In genomic region chr17:27175196-27175874, GRCm38 (mm10) we compare ENCODE assay signal across 12 mouse cellular contexts. TPM values are rescaled to one million over a fixed set of nuclear protein-coding genes. Genes with fewer than 3 reads are reported as not detected.
DNase-seq lines count a peak whose midpoint lies in the region; ATAC-seq and TF ChIP-seq lines count a peak whose summit lies in the region.
"Had no signal": no experiment of that assay in that cellular context is flagged by ENCODE, and none has a peak within 500 bp of the region (broad histone marks: within the 10 kb centered on the region; RNA-seq: fewer than 3 reads in every experiment).

No protein-coding gene starts in this region.

- WGBS in hindbrain, embryonic 11.5 days: 31% methylated on average over 14 of the region's 14 CpGs
- 37% methylated on average over 14 of the region's 14 CpGs for WGBS in midbrain, embryonic 12.5 days
- WGBS in stomach, postnatal 0 days: 37% methylated on average over 14 of the region's 14 CpGs

- no peak overlapping the region for H3K4me3 ChIP-seq in hindbrain, embryonic 11.5 days (ENCODE audit: low read depth, low read length)
- H3K4me3 ChIP-seq in midbrain, embryonic 12.5 days: no peak overlapping the region
- H3K4me3 ChIP-seq in stomach, postnatal 0 days (ENCODE audit: low read depth, low read length): no peak overlapping the region
- H3K4me3 ChIP-seq: gastrocnemius, adult 2 months had no signal

- peaks cover 5% of the 10 kb centered on the region; the same call in 1 of the 2 replicates for H3K4me1 ChIP-seq in hindbrain, embryonic 11.5 days (replicated peaks; ENCODE audit: control insufficient read depth, insufficient read depth, low read length)
- H3K4me1 ChIP-seq in midbrain, embryonic 12.5 days: peaks cover 14% of the 10 kb centered on the region
- no peaks in the 10 kb centered on the region for H3K4me1 ChIP-seq in stomach, postnatal 0 days (replicated peaks; ENCODE audit: control insufficient read depth, insufficient read depth)

- DNase-seq in kidney, postnatal 4 days: peak; percentile 37 to 49
- DNase-seq in kidney, adult 9 months: no peak
- peak; percentile 66 for DNase-seq in hindbrain, embryonic 11.5 days (ENCODE audit: low spot score)
- DNase-seq in stomach, postnatal 0 days (ENCODE audit: low spot score): no peak
- no peak for DNase-seq in urinary bladder, adult 18-20 months (ENCODE audit: low spot score in 2 of 2)
- DNase-seq in ovary, postnatal 36 days (ENCODE audit: low spot score): no peak
- DNase-seq: cerebellum, adult 2 months; gastrocnemius, adult 2 months; right cerebral cortex, adult 18-20 months; thymus, postnatal 25 days had no signal

- H3K27me3 ChIP-seq in hindbrain, embryonic 11.5 days (ENCODE audit: control insufficient read depth, insufficient read depth, low read length): no peaks in the 10 kb centered on the region
- no peaks in the 10 kb centered on the region for H3K27me3 ChIP-seq in midbrain, embryonic 12.5 days
- no peaks in the 10 kb centered on the region for H3K27me3 ChIP-seq in stomach, postnatal 0 days (ENCODE audit: control insufficient read depth, insufficient read depth, low read length)

- H3K36me3 ChIP-seq in hindbrain, embryonic 11.5 days (ENCODE audit: control insufficient read depth, insufficient read depth, low read length): no peaks in the 10 kb centered on the region
- no peaks in the 10 kb centered on the region for H3K36me3 ChIP-seq in midbrain, embryonic 12.5 days
- H3K36me3 ChIP-seq in stomach, postnatal 0 days (ENCODE audit: control insufficient read depth, insufficient read depth, low read length): no peaks in the 10 kb centered on the region

- ATAC-seq in hindbrain, embryonic 11.5 days (ENCODE audit: low FRiP score): peak; percentile 89
- peak; percentile 86 for ATAC-seq in midbrain, embryonic 12.5 days (ENCODE audit: low FRiP score, low read depth)
- no peak for ATAC-seq in stomach, postnatal 0 days (ENCODE audit: low FRiP score, low TSS enrichment)
- no peak for ATAC-seq in activated CD4-positive, CD25-positive, alpha-beta regulatory T cell, adult 4 months

- H3K9ac ChIP-seq in hindbrain, embryonic 11.5 days (ENCODE audit: low read depth, low read length): no peak overlapping the region
- H3K9ac ChIP-seq in midbrain, embryonic 12.5 days (replicated peaks): no peak overlapping the region
- 0 out of 2 replicates have a peak overlapping the region, but pooled peaks have one; percentile 27 for H3K9ac ChIP-seq in stomach, postnatal 0 days (ENCODE audit: low read length)

- TF ChIP-seq EP300 in stomach, postnatal 0 days (optimal IDR thresholded peaks at IDR 0.05): no peak

- TF ChIP-seq CTCF in stomach, postnatal 0 days (IDR thresholded peaks at IDR 0.05; ENCODE audit: low read depth): no peak

- no peaks in the 10 kb centered on the region for H3K9me3 ChIP-seq in hindbrain, embryonic 11.5 days (ENCODE audit: control insufficient read depth, low read length)
- no peaks in the 10 kb centered on the region for H3K9me3 ChIP-seq in midbrain, embryonic 12.5 days
- no peaks in the 10 kb centered on the region for H3K9me3 ChIP-seq in stomach, postnatal 0 days (ENCODE audit: control insufficient read depth, low read length)

- no peak overlapping the region for H3K4me2 ChIP-seq in hindbrain, embryonic 11.5 days (replicated peaks; ENCODE audit: low read depth, low read length)
- H3K4me2 ChIP-seq in midbrain, embryonic 12.5 days (replicated peaks): no peak overlapping the region
- H3K4me2 ChIP-seq in stomach, postnatal 0 days (replicated peaks; ENCODE audit: low read depth): no peak overlapping the region

- H3K27ac ChIP-seq in hindbrain, embryonic 11.5 days (ENCODE audit: low read depth, low read length): peak overlapping the region; percentile 51
- peak overlapping the region; percentile 63 for H3K27ac ChIP-seq in midbrain, embryonic 12.5 days (replicated peaks)
- H3K27ac ChIP-seq in stomach, postnatal 0 days (replicated peaks): no peak overlapping the region
- H3K27ac ChIP-seq: gastrocnemius, adult 2 months had no signal

RNA-seq across cellular contexts. Expression of gene Ip6k3, which starts 7.7 kb away (rescaled TPM):
- polyA plus RNA-seq in hindbrain, embryonic 11.5 days (2014; fragmentation: Nextera tagmentation; extraction: Ambion mirVana): 0.23 and 0.49 TPM in 2 replicates
- 0.16 and 0.51 TPM in 2 replicates for polyA plus RNA-seq in midbrain, embryonic 12.5 days (2016; fragmentation: Nextera tagmentation; extraction: Ambion mirVana)
- 0.13 and 0.16 TPM in 2 replicates for polyA plus RNA-seq in stomach, postnatal 0 days (2015; fragmentation: Nextera tagmentation; extraction: Ambion mirVana)
- not detected for polyA plus RNA-seq in activated CD4-positive, CD25-positive, alpha-beta regulatory T cell, adult 4 months (2017; shearing (Covaris generic))

RNA-seq across cellular contexts. Expression of gene Lemd2, which starts 28.9 kb away (rescaled TPM):
- polyA plus RNA-seq in hindbrain, embryonic 11.5 days (2014; fragmentation: Nextera tagmentation; extraction: Ambion mirVana): 12.4 and 16.5 TPM in 2 replicates
- polyA plus RNA-seq in midbrain, embryonic 12.5 days (2016; fragmentation: Nextera tagmentation; extraction: Ambion mirVana): 31.4 and 43.0 TPM in 2 replicates
- 9.6 and 9.9 TPM in 2 replicates for polyA plus RNA-seq in stomach, postnatal 0 days (2015; fragmentation: Nextera tagmentation; extraction: Ambion mirVana)
- 1 to 10 TPM; 5.7 to 9.7 TPM for polyA plus RNA-seq in activated CD4-positive, CD25-positive, alpha-beta regulatory T cell, adult 4 months (2017; shearing (Covaris generic))

RNA-seq across cellular contexts. Expression of gene Uqcc2, which starts 41.6 kb away (rescaled TPM):
- polyA plus RNA-seq in hindbrain, embryonic 11.5 days (2014; fragmentation: Nextera tagmentation; extraction: Ambion mirVana): 326 and 345 TPM in 2 replicates
- 302 and 331 TPM in 2 replicates for polyA plus RNA-seq in midbrain, embryonic 12.5 days (2016; fragmentation: Nextera tagmentation; extraction: Ambion mirVana)
- polyA plus RNA-seq in stomach, postnatal 0 days (2015; fragmentation: Nextera tagmentation; extraction: Ambion mirVana): 234 and 250 TPM in 2 replicates
- 100 to 1,000 TPM; 133 to 145 TPM for polyA plus RNA-seq in activated CD4-positive, CD25-positive, alpha-beta regulatory T cell, adult 4 months (2017; shearing (Covaris generic))

Comparison
In these comparisons a context has a peak if more than half of its experiments do, and no peak if none do; other contexts are left out.
1. DNase-seq: peak in kidney, postnatal 4 days (2 of 2) and hindbrain, embryonic 11.5 days (single experiment); none in kidney, adult 9 months (single experiment), stomach, postnatal 0 days (single experiment), urinary bladder, adult 18-20 months (0 of 2) and ovary, postnatal 36 days (single experiment).
2. ATAC-seq: peak in hindbrain, embryonic 11.5 days (single experiment) and midbrain, embryonic 12.5 days (single experiment); none in stomach, postnatal 0 days (single experiment) and activated CD4-positive, CD25-positive, alpha-beta regulatory T cell, adult 4 months (single experiment).